ENCODE assay signal across 17 mouse cellular contexts in genomic region chrX:166360455-166360854, GRCm38 (mm10).
A peak's percentile ranks its signal among the peaks of the same experiment; 100 is the strongest.
DNase-seq lines count a peak whose midpoint lies in the region; ATAC-seq lines count a peak whose summit lies in the region.
"Had no signal": no experiment of that assay in that cellular context is flagged by ENCODE, and none has a peak within 500 bp of the region (broad histone marks: within the 10 kb centered on the region; RNA-seq: fewer than 3 reads in every experiment).

No protein-coding gene starts in this region.

- peak; percentile 82 for ATAC-seq in common myeloid progenitor, adult 5-6 weeks (replicated peaks; ENCODE audit: low read depth, poor library complexity, severe bottlenecking)
- ATAC-seq: forebrain, embryonic 13.5 days; intestine, postnatal 0 days; liver, embryonic 12.5 days; lung, postnatal 0 days had no signal

- DNase-seq in layer of hippocampus, adult 18-20 months (ENCODE audit: low spot score in 2 of 2): peak; percentile 46 to 63
- DNase-seq in layer of hippocampus, postnatal 25 days (ENCODE audit: extremely low spot score in 1 of 2, low spot score in 1 of 2): no peak
- peak; percentile 61 to 62 for DNase-seq in left cerebral cortex, adult 9 months (ENCODE audit: low spot score in 2 of 2)
- DNase-seq in right cerebral cortex, postnatal 36 days (ENCODE audit: low spot score in 2 of 2): peak; percentile 40 to 73
- DNase-seq in kidney, adult 9 months: no peak
- DNase-seq in spleen, postnatal 4 days (ENCODE audit: low spot score in 2 of 2): no peak
- DNase-seq in yolk sac, embryonic 10.5 days (ENCODE audit: low spot score): no peak
- DNase-seq: B cell, adult 2 months; cerebellum, adult 11 months; cerebellum, postnatal 36 days; gastrocnemius, postnatal 25 days; thymus, postnatal 25 days had no signal

Comparison
In these comparisons a context has a peak if more than half of its experiments do, and no peak if none do; other contexts are left out.
1. DNase-seq: peak in layer of hippocampus, adult 18-20 months (2 of 2), left cerebral cortex, adult 9 months (2 of 2) and right cerebral cortex, postnatal 36 days (2 of 2); none in layer of hippocampus, postnatal 25 days (0 of 2), kidney, adult 9 months (single experiment), spleen, postnatal 4 days (0 of 2) and yolk sac, embryonic 10.5 days (single experiment).